Mouse (Mus musculus) mouse embryonic stem cell (cell line): Measurements from ENCODE around the gene Ncoa6.

Source experiments
- in situ Hi-C, 2 experiments: fragments of 300-500 bp; cut with MboI; formaldehyde crosslinking; loops; 1 replicate in 1 of 2; 3 replicates in 1 of 2; pipeline ENCODE4 v1.14.3; 2019 to 2020; ENCODE audit warnings: low sequenced_read_pairs in 2 of 2, low pct_unique_long_range_greater_than_20kb in 1 of 2, mixed read lengths in 1 of 2; ENCODE audit not compliant: unreplicated experiment in 1 of 2

Gene Ncoa6

DNA sequence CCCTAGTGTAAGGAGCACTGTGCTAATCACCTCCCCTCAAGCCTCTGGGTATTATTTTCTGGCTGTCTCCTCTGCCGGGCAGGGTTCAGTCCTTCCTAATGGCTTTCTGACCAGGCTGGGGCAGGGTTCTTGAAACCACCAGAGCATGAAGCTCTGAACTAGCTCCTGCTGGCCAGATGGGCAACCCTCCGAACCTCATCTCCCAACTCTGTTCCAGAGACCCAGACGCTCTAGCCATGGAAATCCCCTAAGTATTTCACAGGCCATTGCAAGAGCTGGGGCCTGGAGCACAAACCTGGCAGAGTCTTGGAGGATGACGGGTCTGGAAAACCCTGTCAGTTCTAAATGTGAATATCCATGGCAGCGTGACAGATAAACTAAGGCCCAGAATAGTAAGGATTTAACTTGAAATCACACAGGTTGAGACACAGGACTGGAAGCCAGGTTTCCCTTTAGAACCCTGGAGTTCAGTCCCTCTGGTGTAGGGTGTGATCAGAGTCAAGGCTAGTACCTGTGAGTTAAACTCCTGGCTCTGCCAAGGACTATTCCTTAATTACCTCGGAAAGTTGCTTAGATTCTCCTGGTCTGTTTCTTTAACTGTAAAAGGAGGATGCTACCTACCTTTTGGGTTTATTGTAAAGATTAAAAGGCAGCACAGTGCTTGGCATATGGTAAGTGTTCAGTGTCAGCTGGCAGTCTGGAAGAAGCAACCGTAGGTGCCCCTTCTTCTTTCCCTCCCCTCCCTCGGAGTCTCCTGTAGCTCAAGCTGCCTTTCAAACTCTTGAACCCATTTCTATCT, 93.2 kb downstream of the Ncoa6 start, which contains the start of gene Trp53inp2:
Gene Trp53inp2, plus strand, starts transcription at position 799 of the 799 bp plus-strand sequence.
- in situ Hi-C loops = no loop called here

DNA sequence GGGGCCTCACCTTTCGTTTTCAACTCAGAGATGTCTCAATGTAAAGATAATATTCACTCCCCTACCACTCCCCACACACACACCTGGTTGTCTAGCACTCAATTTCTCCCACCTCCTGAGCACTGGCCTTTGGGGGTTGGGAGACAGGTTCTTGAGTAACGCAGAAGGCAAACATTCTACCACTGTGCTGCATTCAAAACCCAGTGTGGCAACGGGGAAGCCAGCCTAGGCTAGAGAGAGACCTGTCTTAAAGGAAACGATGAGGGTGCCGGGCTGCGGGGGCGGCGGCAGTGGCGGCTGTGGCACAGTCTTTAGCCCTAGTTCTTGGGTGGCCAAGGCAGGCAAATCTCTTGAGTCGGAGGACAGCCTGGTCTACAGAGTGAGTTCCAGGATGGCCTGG, 97.5 kb downstream of the Ncoa6 start:
- in situ Hi-C loops = no loop called here

DNA sequence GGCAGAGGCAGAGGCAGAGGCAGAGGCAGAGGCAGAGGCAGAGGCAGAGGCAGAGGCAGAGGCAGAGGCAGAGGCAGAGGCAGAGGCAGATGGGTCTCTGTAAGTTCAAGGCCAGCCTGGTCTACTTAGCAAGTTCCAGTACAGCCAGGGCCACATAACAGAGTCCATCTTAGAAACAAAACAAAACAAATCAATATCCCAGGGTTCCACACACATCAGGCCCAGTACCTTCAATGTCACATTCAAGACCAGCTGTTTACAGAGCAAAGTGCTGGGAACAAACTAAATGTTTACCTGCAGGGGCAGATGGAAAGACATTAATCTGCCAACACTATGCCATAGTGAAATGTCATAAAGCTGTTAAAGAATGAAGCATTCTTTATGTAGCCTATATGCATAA, 99.2 kb downstream of the Ncoa6 start:
- in situ Hi-C loops = no loop called here

DNA sequence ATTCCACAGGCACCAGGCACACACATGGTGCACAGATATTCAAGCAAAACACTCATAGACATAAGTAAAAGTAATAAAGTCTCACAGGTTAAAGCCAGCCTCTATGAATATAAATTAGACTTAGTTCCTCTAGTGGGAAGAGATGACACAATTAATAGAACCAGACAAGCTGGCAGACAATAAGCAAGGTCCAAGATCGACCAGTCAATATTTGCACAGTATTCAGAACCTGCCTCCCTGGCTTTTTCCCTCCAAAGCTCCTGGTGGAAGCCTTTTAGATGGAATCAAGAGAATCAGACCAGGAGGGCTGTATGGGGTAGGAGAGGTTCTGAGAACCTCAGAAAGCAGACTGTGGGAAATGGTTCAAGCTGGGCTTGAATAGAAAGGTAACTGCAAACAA, 99.8 kb downstream of the Ncoa6 start:
- in situ Hi-C loops = no loop called here

DNA sequence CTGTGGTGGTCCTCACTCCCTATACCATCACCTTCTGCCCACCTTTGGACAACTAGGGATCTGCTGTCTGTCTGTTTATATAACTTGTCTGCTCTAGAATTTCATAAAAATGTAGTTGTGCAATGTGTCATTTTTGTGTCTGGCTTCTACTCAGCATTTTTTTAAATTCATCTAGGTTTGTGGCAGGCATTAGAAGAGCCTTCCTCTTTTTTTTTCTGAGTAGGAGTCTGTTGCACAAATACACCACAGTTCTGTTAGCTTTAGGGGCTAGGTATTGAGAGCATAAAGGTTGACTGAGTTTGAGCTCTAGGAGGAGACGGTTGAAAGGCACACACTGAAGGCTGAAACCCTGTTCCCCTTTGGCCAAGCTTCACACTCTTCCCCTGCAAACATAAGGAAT, 100.4 kb downstream of the Ncoa6 start:
- in situ Hi-C loops = no loop called here

DNA sequence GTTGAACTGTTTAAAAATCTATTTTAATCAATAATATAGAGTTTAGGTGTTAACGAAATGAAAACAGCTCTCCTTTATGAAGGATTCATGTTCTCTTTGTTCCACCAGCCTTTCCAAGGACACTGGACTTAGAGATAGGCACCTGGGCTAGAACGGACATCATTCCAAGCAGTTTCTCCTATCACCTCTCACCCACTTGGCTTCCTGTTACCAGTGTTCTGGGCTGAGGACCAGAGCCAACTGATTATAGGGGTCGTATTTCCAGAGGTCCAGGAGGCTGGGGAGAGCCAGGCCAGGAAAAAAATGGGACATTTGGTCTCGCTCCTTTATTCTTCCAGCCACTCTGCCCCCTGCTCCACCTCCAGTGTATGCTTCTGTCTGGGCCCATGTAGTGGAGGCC, 101.2 kb downstream of the Ncoa6 start:
- in situ Hi-C loops = no loop called here

DNA sequence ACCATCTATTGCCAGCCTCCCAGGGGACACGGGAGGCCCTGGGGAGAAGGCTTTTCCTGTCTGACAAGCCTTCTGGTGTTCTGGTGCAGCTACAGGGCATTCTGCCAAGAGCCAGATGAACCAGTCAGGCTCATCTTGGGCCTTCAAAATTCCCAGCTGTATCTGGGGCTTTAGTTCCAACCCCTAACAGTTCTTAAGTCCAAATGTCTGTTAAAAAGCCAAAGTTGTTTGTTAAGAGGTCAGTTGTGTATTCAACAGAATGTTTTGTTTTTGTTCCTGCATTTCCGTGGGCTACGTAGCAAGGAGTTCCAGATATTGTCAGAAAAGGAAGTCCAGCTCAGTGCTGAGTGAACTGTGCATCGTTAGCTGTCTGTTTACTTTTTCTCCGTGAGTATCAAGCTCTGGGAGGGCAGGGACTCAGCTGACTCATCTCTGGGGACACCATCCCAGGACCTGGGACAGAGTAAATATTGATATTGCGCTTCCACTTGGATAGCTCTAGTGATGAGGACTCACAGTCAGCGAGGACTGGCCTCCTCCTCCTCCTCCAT, 104.3 kb downstream of the Ncoa6 start:
- in situ Hi-C loops = no loop called here

DNA sequence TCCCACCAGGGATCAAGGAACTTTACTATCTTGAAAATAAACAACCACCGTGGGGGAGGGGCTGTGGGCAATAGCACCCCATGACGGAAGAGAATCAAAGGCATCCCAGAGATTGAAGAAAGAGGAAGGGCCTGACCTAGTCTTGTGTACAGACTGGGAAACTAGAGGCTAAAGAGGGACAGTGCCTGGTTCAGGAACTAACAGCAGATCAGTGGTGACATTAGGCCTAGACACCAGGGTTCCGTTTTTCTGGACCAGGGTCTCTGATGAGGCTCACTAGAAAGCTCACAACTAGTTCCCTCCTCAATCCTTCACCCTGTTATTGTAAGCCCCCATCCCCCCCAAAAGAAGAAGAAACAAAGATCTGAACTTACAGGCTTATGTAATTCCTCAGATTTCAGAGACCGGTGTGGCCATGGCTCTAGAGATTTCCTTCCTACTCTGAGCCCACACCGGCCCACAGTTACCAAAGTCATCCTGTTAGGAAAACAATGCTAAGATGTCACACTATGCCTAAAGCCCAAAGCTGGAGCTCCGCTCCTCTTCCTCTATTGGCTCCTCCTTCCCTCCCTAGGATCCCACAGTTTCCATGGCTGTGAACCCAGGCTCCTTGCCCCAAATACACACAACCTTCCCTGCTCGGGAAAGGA, 105.9 kb downstream of the Ncoa6 start:
- in situ Hi-C loops = no loop called here

DNA sequence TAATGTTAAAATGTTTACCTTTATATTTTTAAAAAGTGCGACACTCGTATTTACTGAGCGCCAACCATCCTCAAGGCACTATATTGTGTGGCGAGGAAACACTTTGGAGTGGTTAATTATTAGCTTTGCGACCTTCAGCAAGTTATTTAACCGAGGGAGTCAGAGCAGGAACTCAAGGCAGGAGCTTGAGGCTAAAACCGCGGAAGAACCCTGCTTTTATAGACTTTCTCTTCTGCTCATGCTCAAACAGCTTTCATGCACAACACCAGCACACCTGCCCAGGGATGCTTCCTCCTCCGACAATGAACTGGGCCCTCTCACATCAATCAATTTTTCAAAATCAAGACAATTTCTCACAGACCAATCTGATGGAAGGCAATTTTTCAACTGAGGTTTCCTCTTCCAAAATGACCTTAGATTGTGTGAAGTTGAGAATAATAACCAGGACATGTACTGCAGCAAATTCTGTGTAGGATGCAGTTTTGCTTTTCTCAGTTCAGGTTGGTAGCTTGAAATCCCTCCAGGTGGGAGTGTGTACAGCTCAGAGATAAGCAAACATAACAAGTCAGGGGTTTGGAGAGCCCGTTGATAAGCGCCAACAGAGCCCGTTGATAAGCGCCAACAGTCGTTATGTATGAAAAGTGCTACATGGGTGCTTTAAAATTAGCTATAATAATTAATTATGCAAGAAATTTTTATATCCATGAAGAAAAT, 115.9 kb downstream of the Ncoa6 start:
- in situ Hi-C loops = no loop called here

DNA sequence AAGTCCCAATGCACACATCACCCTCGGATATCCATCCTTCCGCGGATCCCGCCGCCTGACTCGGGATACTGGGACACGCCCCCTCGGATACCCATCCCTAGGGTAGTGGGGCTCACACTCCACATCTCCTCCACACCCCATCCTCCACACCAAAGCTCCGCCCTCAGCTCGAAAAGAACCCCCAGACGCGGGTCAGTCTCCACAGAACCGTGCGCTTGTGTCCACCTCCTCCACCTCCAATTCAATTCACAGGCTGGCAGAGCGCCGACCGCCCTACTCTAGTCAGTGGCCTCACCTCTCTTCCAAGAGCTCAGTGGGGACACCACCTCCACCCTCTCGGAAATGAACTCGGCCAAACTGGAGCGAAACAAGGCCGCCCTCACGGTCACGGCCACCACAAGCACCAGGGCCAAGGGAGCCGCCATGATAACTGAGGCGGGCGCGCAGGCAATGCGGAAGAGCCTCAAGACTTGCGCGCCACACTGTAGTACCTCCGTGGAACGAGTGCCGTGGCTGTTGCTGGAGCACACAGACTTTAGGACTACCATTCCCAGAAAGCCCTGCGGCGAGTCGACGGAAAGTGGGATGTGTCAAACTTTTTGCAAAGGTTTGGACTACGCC, 116.6 kb downstream of the Ncoa6 start, which contains the start of gene Pigu:
Gene Pigu, minus strand, starts transcription at position 460 of the 621 bp plus-strand sequence.
- in situ Hi-C loops = no loop called here

DNA sequence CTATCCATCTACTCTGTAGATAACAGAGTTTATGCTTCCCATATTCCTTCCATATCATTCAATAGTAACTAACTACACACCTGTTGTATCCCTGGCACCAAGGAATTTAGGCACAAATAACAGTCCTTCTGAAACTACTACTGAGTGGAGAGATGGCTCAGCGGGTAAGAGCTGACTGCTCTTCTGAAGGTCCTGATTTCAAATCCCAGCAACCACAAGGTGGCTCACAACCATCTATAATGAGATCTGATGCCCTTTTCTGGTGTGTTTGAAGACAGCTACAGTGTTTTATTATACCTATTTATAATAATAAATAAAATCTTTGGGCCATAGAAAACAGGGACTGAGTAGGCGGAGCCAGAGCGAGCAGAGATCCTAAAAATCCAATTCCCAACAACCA, 119.3 kb downstream of the Ncoa6 start:
- in situ Hi-C loops = no loop called here

DNA sequence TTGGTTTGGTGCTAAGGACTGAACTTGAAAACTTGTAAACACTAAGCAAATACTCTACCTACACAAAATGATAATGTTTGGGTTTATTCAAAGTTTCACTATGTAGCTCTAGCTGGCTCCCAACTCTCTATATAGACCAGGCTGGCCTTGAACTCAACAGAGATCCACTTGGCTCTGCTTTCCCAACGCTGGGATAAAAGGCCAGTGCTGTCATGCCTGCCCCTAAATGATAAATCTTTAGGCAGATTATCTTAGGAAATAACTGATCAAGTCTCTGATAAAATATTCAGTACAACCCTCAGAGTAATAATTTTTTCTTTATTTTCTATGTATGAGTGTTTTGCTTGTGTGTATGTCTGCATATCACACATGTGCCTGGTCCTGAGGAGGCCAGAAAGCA, 127.0 kb downstream of the Ncoa6 start:
- in situ Hi-C loops = no loop called here
